Mouse (Mus musculus) ES-Bruce4 (cell line): Measurements from ENCODE around the gene H60b.

Experiments used
- CTCF ChIP-seq: IDR thresholded peaks from one replicate; pipeline ENCODE4 v1.8.1; 2011; ENCODE audit warnings: low read depth, low read length
- POLR2A ChIP-seq: IDR thresholded peaks from one replicate; pipeline ENCODE4 v1.8.1; 2011; ENCODE audit warnings: low read length; ENCODE audit not compliant: insufficient read depth

- TF ChIP-seq POLR2A (no peak), CTCF (peak; percentile 35)
Observed at GRCm38 (mm10) chr10:22274445-22275057, 116.2 kb downstream of the H60b start.
